Mouse (Mus musculus) gastrocnemius, adult 2 months (tissue): ENCODE data around the gene Fam155a. TPM values are rescaled to one million over a fixed set of nuclear protein-coding genes. Genes with fewer than 3 reads are reported as not detected.

ENCODE experiments used
- DNase-seq: peaks from one replicate; pipeline ENCODE4 v3.0.0; 2022
- H3K27ac ChIP-seq: fragments of 200-600 bp; 2 replicates; pipeline ENCODE4 v1.8.1; 2022; ENCODE audit warnings: mild to moderate bottlenecking
- H3K4me3 ChIP-seq: fragments of 200-600 bp; 2 replicates; pipeline ENCODE4 v1.8.1; 2022; ENCODE audit warnings: mild to moderate bottlenecking, moderate library complexity
- CTCF ChIP-seq: fragments of 200-600 bp; IDR thresholded peaks from 2 replicates; pipeline ENCODE4 v1.8.1; 2022; ENCODE audit warnings: antibody characterized with exemption, mild to moderate bottlenecking, moderate library complexity
- intact Hi-C: fragments of 180-260 bp; cut with DNase I; formaldehyde crosslinking; loops from one replicate; pipeline ENCODE4 v1.15.1; 2025
- total RNA-seq, 2 experiments: library from RNA; stranded (reverse); gene quantifications; 2 replicates each; pipeline ENCODE4 v1.2.3; 2021

Gene Fam155a
- total RNA-seq, 2 experiments from 2014 or later = 0.08 TPM; not detected in 1

- no peak overlapping the region for H3K4me3 ChIP-seq
- TF ChIP-seq CTCF = no peak
- H3K27ac ChIP-seq = no peak overlapping the region
- DNase-seq = no peak
- intact Hi-C loops = no loop called here
Observed at GRCm38 (mm10) chr8:9526515-9526914, 244.4 kb downstream of the Fam155a start.

DNA sequence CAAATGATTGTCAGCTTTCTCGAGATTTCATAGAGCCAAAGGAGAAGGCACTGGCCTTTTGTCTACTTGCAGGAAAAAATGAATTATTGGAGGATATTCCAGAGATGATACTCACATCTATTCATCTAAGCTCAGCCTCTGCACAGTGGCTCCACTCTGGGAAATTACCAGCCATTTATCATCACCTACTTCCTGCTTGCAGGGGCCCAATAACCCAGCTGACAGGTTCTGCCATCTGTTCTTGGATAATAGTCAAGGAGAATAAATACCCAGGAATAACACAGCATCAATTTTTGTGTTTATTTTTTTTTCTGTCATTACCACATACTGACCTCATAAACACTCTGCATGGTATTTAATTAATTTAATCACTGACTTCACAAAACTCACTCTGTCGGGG, 249.4 kb downstream of the Fam155a start:
- intact Hi-C loops = no loop called here
- no peak overlapping the region for H3K27ac ChIP-seq
- DNase-seq = no peak
- TF ChIP-seq CTCF = no peak
- H3K4me3 ChIP-seq = no peak overlapping the region

DNA sequence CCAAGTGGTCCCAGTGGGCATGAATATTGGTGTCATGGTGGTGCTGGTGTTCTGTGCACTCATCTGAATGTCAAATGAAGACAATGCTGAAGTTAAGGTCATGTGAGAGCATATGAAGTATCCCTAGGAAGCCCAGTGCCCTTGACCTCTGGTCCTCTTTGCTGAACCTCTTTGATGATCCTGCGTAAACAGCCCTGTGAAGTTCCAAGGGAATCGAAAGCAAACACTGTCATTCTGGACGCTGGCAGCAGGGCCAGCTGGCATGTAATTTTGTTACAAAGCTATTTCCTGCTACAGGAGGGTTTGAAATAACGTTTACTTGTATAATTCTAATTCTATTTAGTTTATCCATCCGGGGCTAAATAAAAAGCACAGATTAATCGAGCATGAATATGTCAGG, 270.2 kb downstream of the Fam155a start:
- Histone ChIP-seq H3K4me3 (no peak overlapping the region), H3K27ac (no peak overlapping the region)
- intact Hi-C loops = no loop called here
- no peak for TF ChIP-seq CTCF
- no peak for DNase-seq

GRCm38 (mm10) chr8:9494225-9494598, 276.7 kb downstream of the Fam155a start:
- intact Hi-C loops = no loop called here
- H3K27ac ChIP-seq = no peak overlapping the region

DNA sequence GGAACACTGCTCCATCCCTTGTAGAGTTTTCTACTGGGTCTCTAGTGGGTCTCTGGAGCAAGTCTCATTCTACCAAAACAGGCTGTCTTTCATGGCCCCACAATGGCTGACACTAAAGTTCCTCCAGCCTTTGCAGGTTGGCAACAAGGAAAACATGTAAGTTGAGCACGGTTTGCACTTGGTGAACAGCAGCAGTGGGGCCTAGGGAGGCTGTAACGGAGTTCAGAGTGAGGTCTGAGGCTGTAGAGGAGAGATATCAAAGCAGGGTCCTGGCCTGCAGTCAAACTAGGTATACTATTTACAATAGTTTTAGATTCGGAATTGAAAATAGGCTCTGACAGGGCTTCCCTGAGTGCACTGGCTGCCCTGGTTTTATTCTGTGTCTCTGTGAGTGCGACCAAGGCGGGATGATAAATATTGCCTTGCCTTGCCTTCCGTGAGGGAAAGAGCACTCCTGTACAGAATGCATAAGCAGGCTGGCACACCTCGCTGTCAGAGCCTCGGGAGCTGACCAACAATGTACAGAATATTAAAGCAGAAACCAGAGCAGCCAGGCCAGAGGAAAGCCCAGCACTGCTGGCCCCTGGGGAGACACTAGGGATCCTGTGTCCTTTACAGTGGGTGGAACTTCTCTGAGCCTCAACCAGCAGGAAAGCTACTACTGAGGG, 277.3 kb downstream of the Fam155a start:
- Histone ChIP-seq H3K27ac (no peak overlapping the region), H3K4me3 (no peak overlapping the region)
- intact Hi-C loops = no loop called here
- DNase-seq = no peak
- TF ChIP-seq CTCF = no peak

More at GRCm38 (mm10) chr8:9494225-9494598, 276.7 kb downstream of the Fam155a start:
- DNase-seq = no peak
- H3K4me3 ChIP-seq = no peak overlapping the region
- no peak for TF ChIP-seq CTCF

- H3K4me3 ChIP-seq = no peak overlapping the region
- H3K27ac ChIP-seq = no peak overlapping the region
- TF ChIP-seq CTCF = no peak
- intact Hi-C loops = no loop called here
- DNase-seq = no peak
Observed at GRCm38 (mm10) chr8:9482565-9482964, 288.4 kb downstream of the Fam155a start.

- intact Hi-C loops = no loop called here
- no peak for TF ChIP-seq CTCF
- DNase-seq = no peak
- H3K27ac ChIP-seq = no peak overlapping the region
- H3K4me3 ChIP-seq = no peak overlapping the region
Observed at GRCm38 (mm10) chr8:9471290-9471689, 299.7 kb downstream of the Fam155a start.

- TF ChIP-seq CTCF = no peak
- no peak overlapping the region for H3K27ac ChIP-seq
- intact Hi-C loops = no loop called here
- no peak for DNase-seq
- no peak overlapping the region for H3K4me3 ChIP-seq
Observed at GRCm38 (mm10) chr8:9470114-9470513, 300.8 kb downstream of the Fam155a start.

DNA sequence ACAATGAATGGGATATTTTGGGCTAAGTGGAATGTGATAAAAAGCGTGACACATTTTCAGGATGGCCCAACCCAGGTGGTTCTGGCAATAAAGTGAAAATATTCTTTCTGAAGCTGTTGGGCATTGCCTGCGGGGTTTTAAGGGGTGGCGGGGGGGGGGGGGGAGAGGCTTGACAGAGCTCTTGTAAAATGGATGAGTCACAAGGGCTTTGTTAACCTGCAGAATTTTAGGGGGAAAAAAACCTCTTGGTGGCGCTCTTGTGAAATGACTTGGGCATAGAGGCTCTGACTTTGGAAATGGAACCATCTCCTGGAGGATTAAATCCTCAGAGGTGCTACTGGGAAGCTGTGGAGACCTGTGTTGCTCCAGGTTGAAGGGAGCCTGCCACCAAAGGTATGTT, 309.9 kb downstream of the Fam155a start:
- DNase-seq = no peak
- intact Hi-C loops = no loop called here
- H3K4me3 ChIP-seq = no peak overlapping the region
- H3K27ac ChIP-seq = no peak overlapping the region
- TF ChIP-seq CTCF = no peak

DNA sequence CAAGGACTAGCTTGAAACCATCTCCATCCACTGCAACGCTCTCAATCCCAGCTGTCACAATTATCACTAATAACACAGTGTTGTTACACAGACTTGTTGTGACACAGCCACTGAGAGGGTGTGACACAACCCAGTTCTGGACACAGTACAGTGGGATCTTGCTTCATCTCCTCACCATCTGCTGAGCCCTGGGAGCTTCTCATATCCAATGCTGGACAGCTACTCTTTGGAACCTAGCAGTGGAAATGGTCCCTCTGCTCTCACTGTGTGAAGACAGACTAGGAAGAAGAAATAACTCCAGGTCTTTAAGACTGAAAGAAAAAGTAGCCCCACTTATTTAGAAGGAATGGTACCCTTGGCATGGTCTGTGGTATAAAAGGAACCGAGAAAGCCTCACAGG, 310.3 kb downstream of the Fam155a start:
- DNase-seq = no peak
- no peak overlapping the region for H3K27ac ChIP-seq
- TF ChIP-seq CTCF = no peak

GRCm38 (mm10) chr8:9458614-9459013, 312.3 kb downstream of the Fam155a start:
- no peak overlapping the region for H3K4me3 ChIP-seq
- no peak for DNase-seq
- no peak for TF ChIP-seq CTCF
- no peak overlapping the region for H3K27ac ChIP-seq
- intact Hi-C loops = no loop called here

More for the DNA sequence above, 310.3 kb downstream of the Fam155a start:
- intact Hi-C loops = no loop called here
- H3K4me3 ChIP-seq = no peak overlapping the region

- no peak overlapping the region for H3K27ac ChIP-seq
- intact Hi-C loops = no loop called here
- no peak for TF ChIP-seq CTCF
- H3K4me3 ChIP-seq = no peak overlapping the region
- no peak for DNase-seq
Observed at GRCm38 (mm10) chr8:9455138-9455537, 315.8 kb downstream of the Fam155a start.

DNA sequence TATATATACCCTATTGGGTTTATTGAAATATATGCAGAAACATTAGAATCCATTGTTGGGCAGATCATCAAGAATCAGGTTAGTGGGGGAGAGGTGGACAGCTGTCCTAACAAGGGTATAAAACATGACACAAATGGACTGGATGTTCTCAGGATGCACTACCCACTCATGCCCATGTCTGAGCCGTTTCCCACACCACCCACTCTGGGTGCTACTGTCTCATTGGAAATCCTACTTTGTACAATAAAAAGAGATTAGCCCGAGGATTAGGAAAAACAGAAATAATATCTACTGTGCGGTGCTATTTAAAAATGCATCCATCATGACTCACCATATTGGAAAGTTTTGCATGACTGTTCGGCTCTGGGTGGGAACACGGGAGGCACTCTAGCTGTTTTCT, 317.2 kb downstream of the Fam155a start:
- H3K27ac ChIP-seq = no peak overlapping the region
- no peak for DNase-seq
- H3K4me3 ChIP-seq = no peak overlapping the region
- no peak for TF ChIP-seq CTCF
- intact Hi-C loops = no loop called here

- DNase-seq = no peak
- intact Hi-C loops = no loop called here
- Histone ChIP-seq H3K4me3 (no peak overlapping the region), H3K27ac (no peak overlapping the region)
- peak; percentile 51 for TF ChIP-seq CTCF
Observed at GRCm38 (mm10) chr8:9451543-9451942, 319.4 kb downstream of the Fam155a start.
